Mouse (Mus musculus) C2C12 (cell line): ENCODE data around the gene Tasp1.

Experiments
- CTCF ChIP-seq: IDR thresholded peaks from one replicate; pipeline ENCODE4 v1.5.1; 2011; ENCODE audit not compliant: control insufficient read depth, insufficient read depth, insufficient read length
- MAX ChIP-seq: IDR thresholded peaks from one replicate; pipeline ENCODE4 v1.6.1; 2011; ENCODE audit warnings: mild to moderate bottlenecking, control low read depth
- USF1 ChIP-seq: IDR thresholded peaks from one replicate; pipeline ENCODE4 v1.6.1; 2011; ENCODE audit warnings: low read depth, mild to moderate bottlenecking, control low read depth, moderate library complexity

DNA sequence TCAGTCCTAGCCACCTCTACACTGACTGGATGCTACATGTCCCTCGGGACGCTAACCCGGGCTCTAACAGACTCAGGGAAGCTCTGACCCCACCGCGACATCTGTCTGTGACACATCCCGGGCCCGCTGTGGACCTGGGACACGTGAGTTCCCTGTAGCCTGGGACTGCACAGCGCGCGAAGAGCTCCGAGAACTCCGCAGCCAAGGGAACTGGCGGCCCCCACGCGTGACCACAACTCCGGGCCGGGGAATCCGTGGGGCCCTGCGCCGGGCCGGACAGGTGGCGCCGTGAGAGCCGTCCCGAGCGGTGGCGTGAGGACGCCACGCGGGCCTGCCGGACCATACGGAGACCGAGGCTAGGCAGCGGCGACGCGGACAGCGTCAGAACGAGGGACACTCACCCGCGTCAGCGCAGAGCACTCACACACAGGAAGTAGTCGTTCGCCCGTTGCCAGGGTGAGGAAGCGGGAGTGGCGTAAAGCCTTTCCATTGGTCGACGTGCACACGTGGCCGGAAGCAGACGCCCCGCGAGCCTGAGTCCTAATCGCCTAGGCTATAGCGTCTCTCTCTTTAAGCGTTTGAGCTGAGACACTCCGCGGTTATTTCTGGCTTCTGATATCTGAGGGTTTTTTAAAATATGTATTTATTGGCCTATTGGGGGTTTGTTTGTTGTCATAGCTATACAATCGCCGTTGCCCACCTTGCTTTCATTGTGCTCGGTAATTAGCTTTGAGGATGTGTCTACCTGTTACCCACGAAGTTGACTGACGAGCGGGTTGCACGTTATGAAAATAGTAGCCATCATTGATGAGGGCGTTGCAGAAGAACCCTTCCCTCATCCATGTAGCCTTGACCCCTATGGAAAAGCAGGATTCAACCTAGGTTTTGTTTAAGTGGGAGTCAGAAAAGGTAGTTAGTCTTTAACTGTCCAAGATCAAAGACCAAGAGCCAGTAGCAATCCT is at the start of gene Tasp1:
- peak; percentile 100 for TF ChIP-seq USF1
- no peak for TF ChIP-seq CTCF
- peak; percentile 70 for TF ChIP-seq MAX
